Mouse (Mus musculus): Measurements from ENCODE around the gene Nectin1. TPM values are rescaled to one million over a fixed set of nuclear protein-coding genes. Genes with fewer than 3 reads are reported as not detected.
A peak's percentile ranks its signal among the peaks of the same experiment; 100 is the strongest.

Nectin1 gene
- polyA plus RNA-seq, 1 experiment from 2014 or later = 10.9 TPM

DNA sequence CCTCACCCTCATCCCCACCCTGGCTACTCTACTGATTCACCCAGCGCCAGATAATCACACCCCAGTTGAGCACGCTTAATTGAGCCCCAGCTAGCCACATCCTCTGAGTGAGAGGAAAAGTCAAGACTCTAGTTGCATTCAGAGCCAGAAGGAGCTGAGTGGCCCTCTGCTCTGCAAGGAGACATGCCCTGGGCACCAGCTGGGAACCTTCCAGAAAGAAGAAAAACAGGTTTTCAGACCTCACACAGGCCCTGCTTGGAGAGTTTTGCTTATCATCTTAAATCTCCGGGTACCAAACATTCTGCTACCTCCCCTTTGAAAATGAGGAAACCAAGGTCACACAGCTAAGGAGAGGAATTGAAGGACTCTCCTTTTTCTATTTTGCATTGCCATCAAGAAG, 30.4 kb upstream of the Nectin1 start:
- Histone ChIP-seq H3K4me2 (replicated peaks; ENCODE audit: low read depth, low read length) (no peak overlapping the region), H3K9ac (ENCODE audit: low read depth, low read length) (no peak overlapping the region), H3K9me3 (ENCODE audit: control insufficient read depth, low read length) (no peaks in the 10 kb centered on the region), H3K27me3 (ENCODE audit: control insufficient read depth, insufficient read depth, low read length) (no peaks in the 10 kb centered on the region), H3K4me1 (replicated peaks; ENCODE audit: control insufficient read depth, insufficient read depth, low read length) (no peaks in the 10 kb centered on the region), H3K4me3 (ENCODE audit: low read depth, low read length) (no peak overlapping the region), H3K36me3 (ENCODE audit: control insufficient read depth, insufficient read depth, low read length) (no peaks in the 10 kb centered on the region), H3K27ac (ENCODE audit: low read depth, low read length) (no peak overlapping the region)
- 88% methylated on average over 3 of the region's 3 CpGs for WGBS
- DNase-seq (ENCODE audit: low spot score) = no peak
- ATAC-seq (ENCODE audit: low FRiP score) = no peak

DNA sequence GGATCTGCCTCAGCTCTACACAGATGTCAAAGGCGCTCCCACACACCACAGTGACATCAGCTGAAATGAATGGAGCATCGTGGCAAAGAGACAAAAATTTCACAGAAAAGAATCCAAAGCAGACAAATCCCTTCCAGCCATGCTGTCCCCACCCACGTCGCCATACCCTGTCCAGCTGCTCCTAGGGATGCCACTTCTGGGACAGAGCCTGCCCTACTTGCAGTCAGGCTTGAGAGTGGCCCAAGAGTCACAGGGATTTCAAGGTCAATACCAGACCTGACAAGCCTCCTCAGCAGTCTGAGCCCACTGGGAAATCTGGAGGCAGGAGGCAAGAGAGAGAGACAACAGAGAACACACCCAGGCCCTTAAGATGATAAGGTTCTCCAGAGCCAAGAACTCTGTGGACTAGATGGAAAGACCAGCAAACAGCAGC, 24.4 kb upstream of the Nectin1 start:
- no peak for DNase-seq (ENCODE audit: low spot score)

DNA sequence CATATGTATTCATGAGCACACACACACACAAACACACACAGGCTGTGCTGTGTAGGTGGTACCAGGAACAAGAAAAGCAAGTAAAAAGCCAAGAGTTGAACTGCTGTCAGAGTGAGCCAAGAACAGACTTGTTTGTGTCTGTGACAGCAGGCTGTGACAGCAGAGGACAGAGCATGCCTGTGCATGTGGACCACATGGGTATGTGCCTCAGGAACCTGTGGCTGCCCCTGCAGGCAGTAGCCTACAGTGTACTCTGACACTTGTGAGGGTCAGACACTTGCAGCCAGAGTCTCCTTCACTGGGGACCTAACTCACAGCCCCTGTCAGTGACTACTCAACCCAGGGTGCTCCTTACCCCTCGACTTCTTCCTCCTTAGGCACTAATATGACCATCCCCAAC, 23.7 kb upstream of the Nectin1 start:
- Histone ChIP-seq H3K9me3 (ENCODE audit: control insufficient read depth, low read length) (no peaks in the 10 kb centered on the region), H3K27ac (ENCODE audit: low read depth, low read length) (no peak overlapping the region), H3K36me3 (ENCODE audit: control insufficient read depth, insufficient read depth, low read length) (no peaks in the 10 kb centered on the region), H3K4me3 (ENCODE audit: low read depth, low read length) (no peak overlapping the region), H3K27me3 (ENCODE audit: control insufficient read depth, insufficient read depth, low read length) (no peaks in the 10 kb centered on the region), H3K4me2 (replicated peaks; ENCODE audit: low read depth, low read length) (no peak overlapping the region), H3K9ac (ENCODE audit: low read depth, low read length) (no peak overlapping the region), H3K4me1 (replicated peaks; ENCODE audit: control insufficient read depth, insufficient read depth, low read length) (no peaks in the 10 kb centered on the region)
- DNase-seq (ENCODE audit: low spot score) (no peak), ATAC-seq (ENCODE audit: low FRiP score) (no peak)
- WGBS = 89% methylated on average over 1 of the region's 1 CpGs

More for the DNA sequence above, 24.4 kb upstream of the Nectin1 start:
- Histone ChIP-seq H3K36me3 (ENCODE audit: control insufficient read depth, insufficient read depth, low read length) (no peaks in the 10 kb centered on the region), H3K4me3 (ENCODE audit: low read depth, low read length) (no peak overlapping the region), H3K27me3 (ENCODE audit: control insufficient read depth, insufficient read depth, low read length) (no peaks in the 10 kb centered on the region), H3K9ac (ENCODE audit: low read depth, low read length) (no peak overlapping the region), H3K27ac (ENCODE audit: low read depth, low read length) (no peak overlapping the region), H3K9me3 (ENCODE audit: control insufficient read depth, low read length) (no peaks in the 10 kb centered on the region), H3K4me2 (replicated peaks; ENCODE audit: low read depth, low read length) (no peak overlapping the region), H3K4me1 (replicated peaks; ENCODE audit: control insufficient read depth, insufficient read depth, low read length) (no peaks in the 10 kb centered on the region)
- no peak for ATAC-seq (ENCODE audit: low FRiP score)
- WGBS = 81% methylated on average over 4 of the region's 4 CpGs

DNA sequence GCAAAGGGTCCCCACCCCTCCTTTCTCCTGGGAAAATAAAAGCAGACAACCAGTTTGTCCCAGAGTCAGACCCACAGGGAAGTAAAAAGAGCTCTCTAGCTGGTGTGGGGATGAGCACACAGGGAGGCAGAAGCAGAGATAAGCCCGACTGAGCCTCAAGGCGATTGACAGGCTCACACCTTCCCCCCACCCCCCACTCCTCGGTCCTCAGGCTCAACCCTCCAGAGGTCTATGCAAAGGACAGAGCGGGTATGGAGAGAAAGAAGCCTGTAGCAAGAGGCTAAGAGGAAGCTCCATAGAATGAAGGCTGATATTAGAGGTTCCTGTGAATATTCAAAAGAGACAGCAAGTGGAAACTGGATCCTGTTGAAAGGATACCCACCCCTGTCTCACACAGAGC, 19.7 kb upstream of the Nectin1 start:
- Histone ChIP-seq H3K27me3 (ENCODE audit: control insufficient read depth, insufficient read depth, low read length) (no peaks in the 10 kb centered on the region), H3K9me3 (ENCODE audit: control insufficient read depth, low read length) (no peaks in the 10 kb centered on the region), H3K4me2 (replicated peaks; ENCODE audit: low read depth, low read length) (no peak overlapping the region), H3K36me3 (ENCODE audit: control insufficient read depth, insufficient read depth, low read length) (no peaks in the 10 kb centered on the region), H3K9ac (ENCODE audit: low read depth, low read length) (no peak overlapping the region), H3K4me3 (ENCODE audit: low read depth, low read length) (no peak overlapping the region), H3K27ac (ENCODE audit: low read depth, low read length) (no peak overlapping the region), H3K4me1 (replicated peaks; ENCODE audit: control insufficient read depth, insufficient read depth, low read length) (no peaks in the 10 kb centered on the region)
- no peak for DNase-seq (ENCODE audit: low spot score)
- no peak for ATAC-seq (ENCODE audit: low FRiP score)
- 32% methylated on average over 4 of the region's 4 CpGs for WGBS

DNA sequence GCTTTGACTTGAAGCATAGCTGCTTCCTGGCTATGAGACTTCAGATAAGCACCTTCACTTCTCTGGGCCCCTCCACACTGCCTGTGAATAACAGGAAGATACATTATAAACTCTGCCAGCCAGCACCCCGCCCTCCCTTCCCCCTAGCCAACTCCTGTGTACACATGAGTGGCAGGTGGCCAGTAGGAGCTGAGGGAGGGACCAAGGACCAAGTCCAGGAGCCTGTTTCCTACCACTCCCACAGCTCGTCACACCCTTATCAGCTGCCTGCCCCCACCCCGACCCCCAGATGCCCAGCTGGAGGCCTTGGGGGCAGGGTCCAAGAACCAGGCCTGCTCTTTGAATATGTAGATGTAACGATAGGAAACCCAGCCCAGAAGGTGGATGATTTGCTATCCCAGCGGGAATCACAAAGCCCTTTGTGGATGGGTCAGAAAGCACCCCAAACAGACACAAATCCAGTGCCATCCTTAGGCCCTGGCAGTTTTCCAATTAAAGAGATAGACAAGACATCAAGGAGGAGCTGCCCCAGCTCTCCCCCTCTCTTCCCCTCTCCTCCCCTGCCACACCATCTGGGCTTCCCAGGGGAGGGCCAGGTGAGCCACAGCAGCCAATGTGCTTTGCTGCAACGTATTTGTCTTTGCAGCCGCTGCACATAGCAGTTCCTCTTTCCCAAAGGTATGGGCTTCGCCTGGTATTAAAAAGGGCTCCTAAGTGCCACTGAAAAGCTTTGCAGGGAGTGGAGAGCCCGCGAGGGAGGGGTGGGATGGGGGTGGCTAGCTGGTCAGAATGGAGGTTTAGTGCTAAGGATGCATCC, 14.1 kb upstream of the Nectin1 start:
- H3K9me3 ChIP-seq (ENCODE audit: control insufficient read depth, low read length) = no peaks in the 10 kb centered on the region
- 17% methylated on average over 10 of the region's 10 CpGs for WGBS
- no peak for DNase-seq (ENCODE audit: low spot score)
- no peak overlapping the region for H3K27ac ChIP-seq (ENCODE audit: low read depth, low read length)
- H3K4me3 ChIP-seq (ENCODE audit: low read depth, low read length) = no peak overlapping the region
- H3K36me3 ChIP-seq (ENCODE audit: control insufficient read depth, insufficient read depth, low read length) = no peaks in the 10 kb centered on the region
- ATAC-seq (ENCODE audit: low FRiP score) = no peak
- no peaks in the 10 kb centered on the region for H3K27me3 ChIP-seq (ENCODE audit: control insufficient read depth, insufficient read depth, low read length)
- no peak overlapping the region; the same call in 1 of the 2 replicates for H3K4me2 ChIP-seq (replicated peaks; ENCODE audit: low read depth, low read length)
- H3K9ac ChIP-seq (ENCODE audit: low read depth, low read length) = no peak overlapping the region
- no peaks in the 10 kb centered on the region; the same call in 1 of the 2 replicates for H3K4me1 ChIP-seq (replicated peaks; ENCODE audit: control insufficient read depth, insufficient read depth, low read length)

DNA sequence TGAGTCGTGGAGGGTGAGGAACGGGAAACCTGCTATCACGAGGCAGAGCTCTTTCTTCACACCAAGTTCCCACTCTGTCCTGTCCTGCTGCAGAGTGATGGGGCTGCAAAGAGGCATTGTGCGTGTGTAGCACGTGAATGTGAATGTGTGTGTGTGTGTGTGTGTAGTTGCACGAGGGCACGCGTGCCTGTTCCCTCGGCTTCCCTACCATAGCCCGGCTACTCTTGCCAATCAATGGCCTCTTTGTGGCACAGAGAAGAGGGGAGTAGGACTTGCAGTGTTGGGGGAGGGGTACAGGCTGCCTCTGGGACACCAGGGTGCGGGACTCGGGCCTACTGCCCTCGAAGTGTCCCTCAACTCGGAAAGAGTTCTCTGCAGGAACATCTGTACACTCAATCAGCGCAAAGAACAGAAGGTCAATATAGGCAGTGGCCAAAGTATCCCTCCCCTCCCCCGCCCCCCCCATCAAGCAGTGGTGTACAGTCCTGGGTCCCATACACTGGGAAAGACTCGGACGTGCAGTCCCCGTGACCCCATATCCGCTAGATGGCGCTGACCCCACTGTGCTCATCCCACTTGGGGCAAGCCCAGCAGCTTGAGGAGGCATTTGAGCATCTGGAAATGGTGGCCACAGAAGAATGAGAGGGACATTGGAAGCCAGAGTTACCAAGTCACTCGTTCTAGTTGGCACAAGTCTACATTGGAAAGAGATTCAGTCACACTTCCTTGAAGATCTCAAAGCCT, 13.3 kb upstream of the Nectin1 start:
- Histone ChIP-seq H3K27me3 (ENCODE audit: control insufficient read depth, insufficient read depth, low read length) (no peaks in the 10 kb centered on the region), H3K4me3 (ENCODE audit: low read depth, low read length) (no peak overlapping the region), H3K27ac (ENCODE audit: low read depth, low read length) (no peak overlapping the region), H3K9ac (ENCODE audit: low read depth, low read length) (no peak overlapping the region), H3K4me2 (replicated peaks; ENCODE audit: low read depth, low read length) (no peak overlapping the region; the same call in 1 of the 2 replicates), H3K9me3 (ENCODE audit: control insufficient read depth, low read length) (no peaks in the 10 kb centered on the region), H3K4me1 (replicated peaks; ENCODE audit: control insufficient read depth, insufficient read depth, low read length) (no peaks in the 10 kb centered on the region; the same call in 1 of the 2 replicates), H3K36me3 (ENCODE audit: control insufficient read depth, insufficient read depth, low read length) (no peaks in the 10 kb centered on the region)
- 14% methylated on average over 22 of the region's 22 CpGs for WGBS
- peak; percentile 63 for ATAC-seq (ENCODE audit: low FRiP score)
- DNase-seq (ENCODE audit: low spot score) = peak; percentile 74

DNA sequence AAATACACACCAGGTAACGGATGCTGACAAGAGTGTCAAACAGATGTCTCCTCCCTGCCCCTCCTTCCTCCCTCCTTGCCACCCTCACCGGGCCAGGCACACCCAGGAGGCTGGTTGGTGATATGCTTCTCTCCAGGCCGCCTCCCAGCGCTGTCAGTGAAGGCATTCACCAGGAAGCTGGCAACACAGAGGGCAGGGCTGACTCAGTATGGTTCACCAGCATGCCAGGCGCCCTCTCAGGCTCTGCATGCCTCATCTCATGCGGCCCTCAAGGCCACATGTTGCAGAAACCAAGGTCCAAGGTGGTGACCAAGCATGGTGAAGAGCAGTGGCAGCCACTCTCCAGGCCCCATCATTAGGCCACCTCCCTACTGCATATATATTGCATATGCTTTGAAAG, 11.9 kb upstream of the Nectin1 start:
- Histone ChIP-seq H3K4me3 (ENCODE audit: low read depth, low read length) (no peak overlapping the region), H3K4me2 (replicated peaks; ENCODE audit: low read depth, low read length) (no peak overlapping the region), H3K4me1 (replicated peaks; ENCODE audit: control insufficient read depth, insufficient read depth, low read length) (no peaks in the 10 kb centered on the region; the same call in 1 of the 2 replicates), H3K9ac (ENCODE audit: low read depth, low read length) (no peak overlapping the region), H3K9me3 (ENCODE audit: control insufficient read depth, low read length) (no peaks in the 10 kb centered on the region), H3K36me3 (ENCODE audit: control insufficient read depth, insufficient read depth, low read length) (no peaks in the 10 kb centered on the region), H3K27ac (ENCODE audit: low read depth, low read length) (no peak overlapping the region), H3K27me3 (ENCODE audit: control insufficient read depth, insufficient read depth, low read length) (no peaks in the 10 kb centered on the region)
- DNase-seq (ENCODE audit: low spot score) = no peak
- WGBS = 80% methylated on average over 6 of the region's 6 CpGs
- no peak for ATAC-seq (ENCODE audit: low FRiP score)

DNA sequence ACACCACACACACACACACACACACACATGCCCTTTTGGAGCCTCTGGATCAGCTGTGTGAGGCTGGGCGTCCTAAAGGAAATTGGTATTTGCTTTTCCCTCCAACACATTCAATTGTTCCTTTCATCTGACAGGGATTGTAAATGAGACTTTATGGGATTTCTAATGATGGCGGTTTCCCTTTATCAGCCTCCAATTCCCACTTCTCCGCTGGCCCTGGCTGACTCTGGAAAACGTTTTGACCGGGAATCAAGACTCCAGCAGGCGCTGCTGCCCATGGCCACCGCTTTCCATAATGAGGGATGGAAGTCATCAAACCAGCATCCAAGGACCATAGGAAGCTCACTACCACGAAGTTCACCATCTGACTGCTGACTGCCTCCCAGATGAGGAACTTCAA, 11.1 kb upstream of the Nectin1 start:
- H3K4me3 ChIP-seq (ENCODE audit: low read depth, low read length) = no peak overlapping the region
- no peak overlapping the region for H3K9ac ChIP-seq (ENCODE audit: low read depth, low read length)
- DNase-seq (ENCODE audit: low spot score) (no peak), ATAC-seq (ENCODE audit: low FRiP score) (no peak)
- no peak overlapping the region for H3K4me2 ChIP-seq (replicated peaks; ENCODE audit: low read depth, low read length)
- H3K4me1 ChIP-seq (replicated peaks; ENCODE audit: control insufficient read depth, insufficient read depth, low read length) = no peaks in the 10 kb centered on the region; the same call in 1 of the 2 replicates
- H3K27ac ChIP-seq (ENCODE audit: low read depth, low read length) = no peak overlapping the region
- no peaks in the 10 kb centered on the region for H3K27me3 ChIP-seq (ENCODE audit: control insufficient read depth, insufficient read depth, low read length)
- H3K36me3 ChIP-seq (ENCODE audit: control insufficient read depth, insufficient read depth, low read length) = no peaks in the 10 kb centered on the region
- no peaks in the 10 kb centered on the region for H3K9me3 ChIP-seq (ENCODE audit: control insufficient read depth, low read length)
- WGBS = 57% methylated on average over 8 of the region's 8 CpGs

All from hindbrain, embryonic 11.5 days (tissue).